Comparison of ENCODE assay signal across 14 mouse cellular contexts in genomic region chr17:27777823-27778222, GRCm38 (mm10). TPM values are rescaled to one million over a fixed set of nuclear protein-coding genes. Genes with fewer than 3 reads are reported as not detected.
A peak's percentile ranks its signal among the peaks of the same experiment; 100 is the strongest.
DNase-seq lines count a peak whose midpoint lies in the region; ATAC-seq and TF ChIP-seq lines count a peak whose summit lies in the region.
"Had no signal": no experiment of that assay in that cellular context is flagged by ENCODE, and none has a peak within 500 bp of the region (broad histone marks: within the 10 kb centered on the region; RNA-seq: fewer than 3 reads in every experiment).

No protein-coding gene starts in this region.

- 0 out of 2 replicates have a peak overlapping the region, but pooled peaks have one; percentile 70 for H3K27ac ChIP-seq in liver, embryonic 11.5 days (ENCODE audit: low read depth, low read length)
- H3K27ac ChIP-seq in midbrain, embryonic 13.5 days = no peak overlapping the region
- H3K27ac ChIP-seq: forebrain, embryonic 10.5 days; hindbrain, embryonic 15.5 days had no signal

- no peak for TF ChIP-seq POLR2A in lung, adult 2 months (IDR thresholded peaks at IDR 0.05; ENCODE audit: borderline replicate concordance, extremely low read depth, low read depth, low read length)

- peaks cover 6% of the 10 kb centered on the region for H3K4me1 ChIP-seq in lung, adult 2 months (ENCODE audit: control insufficient read depth, insufficient read depth, low read length)
- H3K4me1 ChIP-seq in liver, embryonic 11.5 days (replicated peaks; ENCODE audit: control insufficient read depth, insufficient read depth, low read length) = peaks cover 40% of the 10 kb centered on the region
- no peaks in the 10 kb centered on the region for H3K4me1 ChIP-seq in midbrain, embryonic 13.5 days (replicated peaks)
- H3K4me1 ChIP-seq: hindbrain, embryonic 15.5 days had no signal

- no peaks in the 10 kb centered on the region; the same call in 1 of the 2 replicates for H3K36me3 ChIP-seq in liver, embryonic 11.5 days (ENCODE audit: control insufficient read depth, insufficient read depth, low read length)
- H3K36me3 ChIP-seq in midbrain, embryonic 13.5 days = peaks cover 17% of the 10 kb centered on the region

- no peaks in the 10 kb centered on the region for H3K27me3 ChIP-seq in liver, embryonic 11.5 days (replicated peaks; ENCODE audit: control insufficient read depth, insufficient read depth, low read length)
- no peaks in the 10 kb centered on the region for H3K27me3 ChIP-seq in midbrain, embryonic 13.5 days
- H3K27me3 ChIP-seq: hindbrain, embryonic 15.5 days had no signal

- no peaks in the 10 kb centered on the region for H3K9me3 ChIP-seq in liver, embryonic 11.5 days (ENCODE audit: control insufficient read depth, low read length)
- no peaks in the 10 kb centered on the region for H3K9me3 ChIP-seq in midbrain, embryonic 13.5 days
- H3K9me3 ChIP-seq: forebrain, embryonic 10.5 days; hindbrain, embryonic 15.5 days had no signal

- intact Hi-C loops in left cerebral cortex, postnatal 10 days (cut with DNase I) = no loop called here

- TF ChIP-seq CTCF in lung, adult 2 months (IDR thresholded peaks at IDR 0.05; ENCODE audit: insufficient read depth, low read length) = no peak

- H3K4me3 ChIP-seq in lung, adult 2 months (replicated peaks; ENCODE audit: extremely low read depth, low read depth, low read length) = no peak overlapping the region
- no peak overlapping the region for H3K4me3 ChIP-seq in liver, embryonic 11.5 days (ENCODE audit: low read depth, low read length)
- H3K4me3 ChIP-seq in midbrain, embryonic 13.5 days (replicated peaks) = no peak overlapping the region
- H3K4me3 ChIP-seq: forebrain, embryonic 10.5 days; hindbrain, embryonic 15.5 days had no signal

- peak; percentile 77 for ATAC-seq in liver, embryonic 11.5 days (replicated peaks; ENCODE audit: low FRiP score)
- ATAC-seq in megakaryocyte, adult 5-6 weeks (ENCODE audit: poor library complexity, severe bottlenecking) = peak; percentile 75
- no peak for ATAC-seq in midbrain, embryonic 13.5 days

- WGBS in lung, adult 2 months = 26% methylated on average over 6 of the region's 6 CpGs
- 40% methylated on average over 6 of the region's 6 CpGs for WGBS in liver, embryonic 11.5 days
- 74% methylated on average over 6 of the region's 6 CpGs for WGBS in midbrain, embryonic 13.5 days

- H3K4me2 ChIP-seq in liver, embryonic 11.5 days = peak overlapping the region; percentile 28; the same call in 1 of the 2 replicates
- no peak overlapping the region for H3K4me2 ChIP-seq in midbrain, embryonic 13.5 days (replicated peaks)
- H3K4me2 ChIP-seq: hindbrain, embryonic 15.5 days; midbrain, embryonic 11.5 days had no signal

- peak; percentile 50 to 75 for DNase-seq in lung, adult 18-20 months
- DNase-seq in lung, adult 2 months = no peak
- DNase-seq in liver, embryonic 11.5 days (ENCODE audit: low spot score) = peak; percentile 41
- no peak for DNase-seq in adrenal gland, postnatal 10 days
- no peak for DNase-seq in left cerebral cortex, postnatal 10 days (ENCODE audit: extremely low spot score in 1 of 2, low spot score in 2 of 2)
- no peak for DNase-seq in adrenal gland, postnatal 14 days
- DNase-seq: gastrocnemius, postnatal 25 days; kidney, postnatal 25 days; thymus, postnatal 36 days had no signal

- H3K9ac ChIP-seq in liver, embryonic 11.5 days (ENCODE audit: low read depth, low read length) = peak overlapping the region; percentile 11; the same call in 1 of the 2 replicates
- no peak overlapping the region for H3K9ac ChIP-seq in midbrain, embryonic 13.5 days (replicated peaks)
- H3K9ac ChIP-seq: hindbrain, embryonic 15.5 days had no signal

RNA-seq across cellular contexts. Expression of gene D17Wsu92e, which starts 42.6 kb away (rescaled TPM):
- 95.1 and 131 TPM in 2 replicates for polyA plus RNA-seq in lung, adult 2 months (2012; rRNA removed)
- 19.2 and 22.7 TPM in 2 replicates for polyA plus RNA-seq in liver, embryonic 11.5 days (2014; fragmentation: Nextera tagmentation; extraction: Ambion mirVana)
- 40.4 and 43.6 TPM in 2 replicates for total RNA-seq in megakaryocyte, adult 5-6 weeks (2015)
- total RNA-seq in megakaryocyte, adult 5-6 weeks (2017) = 60.4 and 72.7 TPM in 2 replicates
- 9.6 and 9.7 TPM in 2 replicates for polyA plus RNA-seq in midbrain, embryonic 13.5 days (2015; fragmentation: Nextera tagmentation; extraction: Ambion mirVana)
- total RNA-seq in adrenal gland, postnatal 10 days (2021) = 100 to 1,000 TPM; 132 to 137 TPM
- total RNA-seq in left cerebral cortex, postnatal 10 days (2021) = 100 to 1,000 TPM; 106 to 107 TPM
- 142 and 151 TPM in 2 replicates for total RNA-seq in adrenal gland, postnatal 14 days (2021)

RNA-seq across cellular contexts. Expression of gene Spdef, which starts 49.1 kb away (rescaled TPM):
- 4.4 and 6.9 TPM in 2 replicates for polyA plus RNA-seq in lung, adult 2 months (2012; rRNA removed)
- 0.32 TPM in 1 of 2 replicates, not detected in the other for polyA plus RNA-seq in liver, embryonic 11.5 days (2014; fragmentation: Nextera tagmentation; extraction: Ambion mirVana)
- not detected in 2 replicates for total RNA-seq in megakaryocyte, adult 5-6 weeks (2015)
- total RNA-seq in megakaryocyte, adult 5-6 weeks (2017) = not detected in 2 replicates
- 0.90 and 1.3 TPM in 2 replicates for polyA plus RNA-seq in midbrain, embryonic 13.5 days (2015; fragmentation: Nextera tagmentation; extraction: Ambion mirVana)
- total RNA-seq in adrenal gland, postnatal 10 days (2021) = not detected
- 1 to 10 TPM; 1.3 to 2.0 TPM for total RNA-seq in left cerebral cortex, postnatal 10 days (2021)
- total RNA-seq in adrenal gland, postnatal 14 days (2021) = not detected in 2 replicates

Comparison
In these comparisons a context has a peak if more than half of its experiments do, and no peak if none do; other contexts are left out.
1. DNase-seq: peak in lung, adult 18-20 months (2 of 2) and liver, embryonic 11.5 days (single experiment); none in lung, adult 2 months (single experiment), adrenal gland, postnatal 10 days (single experiment), left cerebral cortex, postnatal 10 days (0 of 2) and adrenal gland, postnatal 14 days (single experiment).